Mouse (Mus musculus): Measurements from ENCODE around the gene Tecr. TPM values are rescaled to one million over a fixed set of nuclear protein-coding genes. Genes with fewer than 3 reads are reported as not detected.

Tecr gene
- polyA plus RNA-seq, 1 experiment from 2014 or later: 544 TPM

- Histone ChIP-seq H3K27me3 (no peaks in the 10 kb centered on the region), H3K4me1 (no peaks in the 10 kb centered on the region), H3K36me3 (no peaks in the 10 kb centered on the region), H3K9ac (no peak overlapping the region), H3K4me2 (no peak overlapping the region), H3K9me3 (no peaks in the 10 kb centered on the region), H3K4me3 (no peak overlapping the region), H3K27ac (no peak overlapping the region)
- ATAC-seq (ENCODE audit: insufficient number of reproducible peaks, low FRiP score, low TSS enrichment, low read depth): no peak
- WGBS: 67% methylated on average over 5 of the region's 5 CpGs
Observed at GRCm38 (mm10) chr8:83639649-83640048, 31.9 kb upstream of the Tecr start.

- Histone ChIP-seq H3K27ac (no peak overlapping the region), H3K27me3 (no peaks in the 10 kb centered on the region), H3K9ac (no peak overlapping the region), H3K9me3 (no peaks in the 10 kb centered on the region), H3K4me3 (no peak overlapping the region), H3K4me1 (no peaks in the 10 kb centered on the region), H3K4me2 (no peak overlapping the region), H3K36me3 (no peaks in the 10 kb centered on the region)
- 67% methylated on average over 4 of the region's 4 CpGs for WGBS
- ATAC-seq (ENCODE audit: insufficient number of reproducible peaks, low FRiP score, low TSS enrichment, low read depth): no peak
Observed at GRCm38 (mm10) chr8:83638856-83639255, 31.1 kb upstream of the Tecr start.

GRCm38 (mm10) chr8:83632083-83632707 lies 24.4 kb upstream of the Tecr start:
- WGBS: 79% methylated on average over 7 of the region's 7 CpGs
- no peak overlapping the region for H3K27ac ChIP-seq
- H3K4me1 ChIP-seq: no peaks in the 10 kb centered on the region
- H3K36me3 ChIP-seq: no peaks in the 10 kb centered on the region
- H3K4me2 ChIP-seq: no peak overlapping the region
- H3K27me3 ChIP-seq: no peaks in the 10 kb centered on the region
- no peaks in the 10 kb centered on the region for H3K9me3 ChIP-seq
- no peak overlapping the region for H3K9ac ChIP-seq
- no peak overlapping the region for H3K4me3 ChIP-seq
- no peak for ATAC-seq (ENCODE audit: insufficient number of reproducible peaks, low FRiP score, low TSS enrichment, low read depth)

GRCm38 (mm10) chr8:83625676-83626299 lies 18.0 kb upstream of the Tecr start:
- Histone ChIP-seq H3K9ac (no peak overlapping the region), H3K27me3 (no peaks in the 10 kb centered on the region), H3K4me3 (no peak overlapping the region), H3K36me3 (no peaks in the 10 kb centered on the region), H3K27ac (no peak overlapping the region), H3K4me1 (0 out of 2 replicates have a peak, but pooled peaks cover 8% of the 10 kb centered on the region), H3K4me2 (no peak overlapping the region), H3K9me3 (no peaks in the 10 kb centered on the region)
- ATAC-seq (ENCODE audit: insufficient number of reproducible peaks, low FRiP score, low TSS enrichment, low read depth): no peak
- 79% methylated on average over 6 of the region's 6 CpGs for WGBS

GRCm38 (mm10) chr8:83624739-83625138 lies 17.0 kb upstream of the Tecr start:
- no peak overlapping the region for H3K4me3 ChIP-seq

GRCm38 (mm10) chr8:83623549-83623948 lies 15.8 kb upstream of the Tecr start:
- Histone ChIP-seq H3K9me3 (no peaks in the 10 kb centered on the region), H3K27ac (no peak overlapping the region), H3K4me3 (no peak overlapping the region), H3K4me1 (0 out of 2 replicates have a peak, but pooled peaks cover 10% of the 10 kb centered on the region), H3K4me2 (no peak overlapping the region), H3K9ac (no peak overlapping the region), H3K27me3 (no peaks in the 10 kb centered on the region), H3K36me3 (no peaks in the 10 kb centered on the region)
- WGBS: 86% methylated on average over 7 of the region's 7 CpGs
- ATAC-seq (ENCODE audit: insufficient number of reproducible peaks, low FRiP score, low TSS enrichment, low read depth): no peak

More at GRCm38 (mm10) chr8:83624739-83625138, 17.0 kb upstream of the Tecr start:
- no peak overlapping the region for H3K4me2 ChIP-seq
- H3K9me3 ChIP-seq: no peaks in the 10 kb centered on the region
- no peaks in the 10 kb centered on the region for H3K27me3 ChIP-seq
- 0 out of 2 replicates have a peak, but pooled peaks cover 8% of the 10 kb centered on the region for H3K4me1 ChIP-seq
- H3K36me3 ChIP-seq: no peaks in the 10 kb centered on the region
- no peak overlapping the region for H3K27ac ChIP-seq
- H3K9ac ChIP-seq: no peak overlapping the region
- no peak for ATAC-seq (ENCODE audit: insufficient number of reproducible peaks, low FRiP score, low TSS enrichment, low read depth)
- 50% methylated on average over 3 of the region's 3 CpGs for WGBS

GRCm38 (mm10) chr8:83622389-83622989 lies 14.7 kb upstream of the Tecr start:
- Histone ChIP-seq H3K9me3 (no peaks in the 10 kb centered on the region), H3K4me2 (peak overlapping the region; percentile 81), H3K4me1 (0 out of 2 replicates have a peak, but pooled peaks cover 10% of the 10 kb centered on the region), H3K36me3 (no peaks in the 10 kb centered on the region), H3K27me3 (no peaks in the 10 kb centered on the region), H3K27ac (no peak overlapping the region), H3K9ac (peak overlapping the region; percentile 50), H3K4me3 (peak overlapping the region; percentile 40)
- peak; percentile 70 for ATAC-seq (ENCODE audit: insufficient number of reproducible peaks, low FRiP score, low TSS enrichment, low read depth)
- WGBS: 10% methylated on average over 23 of the region's 23 CpGs

- ATAC-seq (ENCODE audit: insufficient number of reproducible peaks, low FRiP score, low TSS enrichment, low read depth): peak; percentile 11; the same call in 1 of the 2 replicates
- WGBS: 46% methylated on average over 15 of the region's 15 CpGs
- peak overlapping the region; percentile 50 for H3K9ac ChIP-seq
Observed at GRCm38 (mm10) chr8:83621691-83622388, 14.1 kb upstream of the Tecr start.

GRCm38 (mm10) chr8:83619568-83620285 lies 12.0 kb upstream of the Tecr start:
- peak; percentile 72 for ATAC-seq (ENCODE audit: insufficient number of reproducible peaks, low FRiP score, low TSS enrichment, low read depth)
- Histone ChIP-seq H3K4me1 (0 out of 2 replicates have a peak, but pooled peaks cover 10% of the 10 kb centered on the region), H3K9ac (no peak overlapping the region), H3K4me2 (no peak overlapping the region), H3K4me3 (no peak overlapping the region), H3K36me3 (no peaks in the 10 kb centered on the region), H3K9me3 (no peaks in the 10 kb centered on the region), H3K27ac (peak overlapping the region; percentile 83), H3K27me3 (no peaks in the 10 kb centered on the region)
- 69% methylated on average over 9 of the region's 9 CpGs for WGBS

More at GRCm38 (mm10) chr8:83621691-83622388, 14.1 kb upstream of the Tecr start:
- H3K9me3 ChIP-seq: no peaks in the 10 kb centered on the region
- H3K4me2 ChIP-seq: peak overlapping the region; percentile 81
- 0 out of 2 replicates have a peak, but pooled peaks cover 10% of the 10 kb centered on the region for H3K4me1 ChIP-seq
- H3K27ac ChIP-seq: no peak overlapping the region
- H3K27me3 ChIP-seq: no peaks in the 10 kb centered on the region
- no peaks in the 10 kb centered on the region for H3K36me3 ChIP-seq
- peak overlapping the region; percentile 40 for H3K4me3 ChIP-seq

- no peak for ATAC-seq (ENCODE audit: insufficient number of reproducible peaks, low FRiP score, low TSS enrichment, low read depth)
- Histone ChIP-seq H3K36me3 (peaks cover 8% of the 10 kb centered on the region; the same call in 1 of the 2 replicates), H3K4me2 (no peak overlapping the region), H3K9me3 (no peaks in the 10 kb centered on the region), H3K4me1 (0 out of 2 replicates have a peak, but pooled peaks cover 10% of the 10 kb centered on the region), H3K27me3 (no peaks in the 10 kb centered on the region), H3K27ac (no peak overlapping the region), H3K4me3 (no peak overlapping the region), H3K9ac (no peak overlapping the region)
- WGBS: 98% methylated on average over 2 of the region's 2 CpGs
Observed at GRCm38 (mm10) chr8:83618566-83618965, 10.8 kb upstream of the Tecr start.

- no peak overlapping the region for H3K4me3 ChIP-seq
- ATAC-seq (ENCODE audit: insufficient number of reproducible peaks, low FRiP score, low TSS enrichment, low read depth): no peak
Observed at GRCm38 (mm10) chr8:83617111-83617510, 9.3 kb upstream of the Tecr start.

More at GRCm38 (mm10) chr8:83617111-83617510, 9.3 kb upstream of the Tecr start:
- 79% methylated on average over 2 of the region's 2 CpGs for WGBS
- H3K4me1 ChIP-seq: 0 out of 2 replicates have a peak, but pooled peaks cover 8% of the 10 kb centered on the region
- H3K4me2 ChIP-seq: no peak overlapping the region
- no peaks in the 10 kb centered on the region for H3K9me3 ChIP-seq
- H3K36me3 ChIP-seq: peaks cover 22% of the 10 kb centered on the region
- H3K9ac ChIP-seq: no peak overlapping the region
- no peak overlapping the region for H3K27ac ChIP-seq
- no peaks in the 10 kb centered on the region for H3K27me3 ChIP-seq
